Mouse (Mus musculus) hindbrain, embryonic 15.5 days (tissue): ENCODE results near the gene Ipp. TPM values are rescaled to one million over a fixed set of nuclear protein-coding genes. Genes with fewer than 3 reads are reported as not detected.
A peak's percentile ranks its signal among the peaks of the same experiment; 100 is the strongest.

Experiments used
- ATAC-seq: fragments of 200-750 bp; cut with Nextera tagmentation; 2 replicates; pipeline ENCODE4 v1.8.0; 2017; ENCODE audit warnings: low read depth, moderate number of reproducible peaks, moderate TSS enrichment; ENCODE audit not compliant: low FRiP score
- H3K27ac ChIP-seq: fragments of 300-500 bp; sonication (generic); replicated peaks from 2 replicates; pipeline ENCODE4 v1.5.1; 2015; ENCODE audit warnings: mild to moderate bottlenecking, inconsistent platforms
- H3K27me3 ChIP-seq: fragments of 300-500 bp; sonication (generic); 2 replicates; pipeline ENCODE4 v1.6.1; 2015; ENCODE audit warnings: control low read depth, inconsistent platforms
- H3K36me3 ChIP-seq: fragments of 300-500 bp; sonication (generic); 2 replicates; pipeline ENCODE4 v1.6.1; 2015; ENCODE audit warnings: control low read depth, inconsistent platforms
- H3K4me1 ChIP-seq: fragments of 300-500 bp; sonication (generic); replicated peaks from 2 replicates; pipeline ENCODE4 v1.6.1; 2015; ENCODE audit warnings: control low read depth, inconsistent platforms
- H3K4me2 ChIP-seq: fragments of 300-500 bp; sonication (generic); 2 replicates; pipeline ENCODE4 v1.6.1; 2015; ENCODE audit warnings: moderate library complexity, mild to moderate bottlenecking, inconsistent platforms
- H3K4me3 ChIP-seq: fragments of 300-500 bp; sonication (generic); 2 replicates; pipeline ENCODE4 v1.5.1; 2015; ENCODE audit warnings: mild to moderate bottlenecking, inconsistent platforms
- H3K9ac ChIP-seq: fragments of 300-500 bp; sonication (generic); 2 replicates; pipeline ENCODE4 v1.6.1; 2015; ENCODE audit warnings: inconsistent platforms
- H3K9me3 ChIP-seq: fragments of 300-500 bp; sonication (generic); 2 replicates; pipeline ENCODE4 v1.6.1; 2016; ENCODE audit warnings: control low read depth, inconsistent platforms
- WGBS: fragments of 180-500 bp; shearing (Covaris S2); methylation state at CpG from one replicate; pipeline ENCODE4 v1.1.7; 2015; 5-methylcytosine and 5-hydroxymethylcytosine counted together
- polyA plus RNA-seq: library from polyadenylated mRNA; unstranded; fragments of >200 nt; fragmentation: Nextera tagmentation; extraction: Ambion mirVana; gene quantifications from 2 replicates; pipeline ENCODE4 v1.2.1, GENCODE M21; 2015

Gene Ipp
- polyA plus RNA-seq, 1 experiment from 2014 or later, result 12.0 TPM

DNA sequence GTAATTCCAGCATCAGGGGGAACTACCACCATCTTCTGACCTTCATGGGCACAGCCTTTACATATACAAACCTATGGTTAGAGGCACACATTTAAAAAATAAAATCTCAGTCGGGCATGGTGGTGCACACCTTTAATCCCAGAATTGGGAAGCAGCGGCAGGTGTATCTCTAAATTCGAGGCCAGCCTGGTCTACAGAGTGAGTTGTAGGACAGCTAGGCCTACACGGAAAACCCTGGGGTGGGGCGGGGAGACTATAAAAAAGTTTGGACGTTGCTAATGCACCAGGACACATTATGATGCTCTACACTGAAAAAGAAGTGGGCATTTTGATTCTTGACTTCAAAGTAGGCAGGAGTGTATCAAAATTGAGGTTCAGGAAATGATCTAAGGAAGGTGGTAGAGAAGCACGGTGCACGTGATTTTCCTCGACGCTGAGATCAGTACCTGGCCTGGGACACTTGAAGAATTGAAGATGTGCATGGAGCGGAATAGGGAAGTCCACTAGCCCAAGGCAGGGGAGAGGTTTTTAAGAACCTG, 394 bp upstream of the Ipp start:
- H3K4me1 ChIP-seq, result peaks cover 17% of the 10 kb centered on the region
- H3K9me3 ChIP-seq, result no peaks in the 10 kb centered on the region
- peak overlapping the region; percentile 57 for H3K9ac ChIP-seq
- peak overlapping the region; percentile 54 for H3K4me3 ChIP-seq
- ATAC-seq, result no peak; the same call in 1 of the 2 replicates
- H3K4me2 ChIP-seq, result peak overlapping the region; percentile 65
- no peaks in the 10 kb centered on the region for H3K27me3 ChIP-seq
- H3K36me3 ChIP-seq, result peaks cover 5% of the 10 kb centered on the region; the same call in 1 of the 2 replicates
- H3K27ac ChIP-seq, result peak overlapping the region; percentile 79
- WGBS, result 30% methylated on average over 11 of the region's 11 CpGs

GRCm38 (mm10) chr4:116531109-116531508, 23.8 kb downstream of the Ipp start:
- WGBS, result 69% methylated on average over 2 of the region's 2 CpGs
- H3K4me2 ChIP-seq, result no peak overlapping the region
- no peak for ATAC-seq

DNA sequence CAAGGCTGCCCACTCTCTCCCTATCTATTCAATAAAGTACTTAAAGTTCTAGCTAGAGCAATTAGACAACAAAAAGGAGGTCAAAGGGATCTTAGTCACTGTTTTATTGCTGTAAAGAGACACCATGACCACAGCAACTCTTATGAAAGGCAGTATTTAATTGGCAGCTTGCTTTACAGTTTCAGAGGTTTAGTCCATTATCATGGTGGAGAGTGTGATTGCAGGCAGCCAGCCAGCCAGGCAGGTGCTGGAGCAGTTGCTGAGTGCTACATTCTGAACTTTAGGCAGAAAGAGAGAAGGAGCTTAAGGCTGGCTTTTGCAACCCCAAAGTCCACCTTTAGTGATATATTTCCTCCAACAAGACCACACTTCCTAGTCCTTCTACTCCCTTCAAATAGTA, 29.0 kb downstream of the Ipp start:
- Histone ChIP-seq H3K4me2 (no peak overlapping the region), H3K4me3 (no peak overlapping the region), H3K27ac (no peak overlapping the region), H3K9ac (no peak overlapping the region), H3K4me1 (no peaks in the 10 kb centered on the region), H3K36me3 (peaks cover 9% of the 10 kb centered on the region), H3K27me3 (no peaks in the 10 kb centered on the region), H3K9me3 (no peaks in the 10 kb centered on the region)
- no peak for ATAC-seq

More at GRCm38 (mm10) chr4:116531109-116531508, 23.8 kb downstream of the Ipp start:
- H3K27ac ChIP-seq, result no peak overlapping the region
- no peaks in the 10 kb centered on the region for H3K9me3 ChIP-seq
- peaks cover 13% of the 10 kb centered on the region for H3K36me3 ChIP-seq
- no peaks in the 10 kb centered on the region for H3K4me1 ChIP-seq
- no peak overlapping the region for H3K9ac ChIP-seq
- H3K4me3 ChIP-seq, result no peak overlapping the region
- no peaks in the 10 kb centered on the region for H3K27me3 ChIP-seq

DNA sequence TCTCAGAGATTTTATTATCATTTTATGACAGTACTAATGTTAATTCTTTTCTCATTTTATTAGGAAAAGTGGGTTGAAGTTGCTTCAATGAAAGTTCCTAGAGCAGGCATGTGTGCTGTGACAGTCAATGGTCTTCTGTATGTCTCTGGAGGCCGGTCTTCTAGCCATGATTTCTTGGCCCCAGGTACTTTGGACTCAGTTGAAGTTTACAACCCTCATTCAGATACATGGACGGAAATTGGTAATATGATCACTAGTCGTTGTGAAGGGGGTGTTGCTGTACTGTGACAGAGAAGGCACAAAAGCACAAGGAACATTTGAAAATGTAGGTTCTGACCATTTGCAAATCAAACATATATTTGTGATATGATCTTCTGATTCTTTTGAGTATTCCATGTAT, 30.4 kb downstream of the Ipp start:
- 91% methylated on average over 3 of the region's 3 CpGs for WGBS
- H3K27me3 ChIP-seq, result no peaks in the 10 kb centered on the region
- H3K9ac ChIP-seq, result no peak overlapping the region
- H3K4me2 ChIP-seq, result no peak overlapping the region
- H3K4me1 ChIP-seq, result no peaks in the 10 kb centered on the region
- peaks cover 15% of the 10 kb centered on the region for H3K36me3 ChIP-seq
- no peak overlapping the region for H3K4me3 ChIP-seq
- no peak for ATAC-seq
- no peaks in the 10 kb centered on the region for H3K9me3 ChIP-seq
- no peak overlapping the region for H3K27ac ChIP-seq

- no peaks in the 10 kb centered on the region for H3K27me3 ChIP-seq
- H3K9ac ChIP-seq, result no peak overlapping the region
- no peaks in the 10 kb centered on the region for H3K9me3 ChIP-seq
- H3K4me2 ChIP-seq, result no peak overlapping the region
- WGBS, result 97% methylated on average over 1 of the region's 1 CpGs
- H3K36me3 ChIP-seq, result peaks cover 8% of the 10 kb centered on the region
- H3K4me1 ChIP-seq, result peaks cover 7% of the 10 kb centered on the region
- ATAC-seq, result no peak
- no peak overlapping the region for H3K4me3 ChIP-seq
- no peak overlapping the region for H3K27ac ChIP-seq
Measured at GRCm38 (mm10) chr4:116550432-116550831, 43.1 kb downstream of the Ipp start.

DNA sequence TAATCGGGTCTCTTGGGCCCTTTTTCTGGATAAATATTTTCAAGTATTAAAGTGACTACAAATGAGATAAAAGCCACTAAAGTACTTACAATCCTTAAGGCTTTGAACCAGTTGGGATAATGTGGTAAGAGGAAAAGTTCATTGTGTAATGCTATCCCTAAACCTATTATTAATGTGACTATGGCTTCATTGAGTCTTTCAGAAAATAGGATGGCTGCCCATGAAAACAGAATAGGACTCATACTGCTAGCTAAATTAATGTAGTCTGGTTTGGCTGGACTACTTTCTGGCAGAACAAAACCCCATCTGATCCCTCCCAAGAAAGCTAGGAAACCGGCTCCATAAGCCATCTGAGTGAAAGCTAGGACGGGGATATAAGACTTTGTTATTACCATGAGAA, 45.7 kb downstream of the Ipp start:
- 85% methylated on average over 3 of the region's 3 CpGs for WGBS
- no peaks in the 10 kb centered on the region for H3K9me3 ChIP-seq
- peaks cover 8% of the 10 kb centered on the region for H3K36me3 ChIP-seq
- no peak overlapping the region for H3K9ac ChIP-seq
- peaks cover 12% of the 10 kb centered on the region for H3K4me1 ChIP-seq
- no peak overlapping the region for H3K27ac ChIP-seq
- no peaks in the 10 kb centered on the region for H3K27me3 ChIP-seq
- ATAC-seq, result no peak
- H3K4me2 ChIP-seq, result no peak overlapping the region
- no peak overlapping the region for H3K4me3 ChIP-seq

GRCm38 (mm10) chr4:116555413-116556300, 48.3 kb downstream of the Ipp start, which contains the start of gene Tmem69:
Gene Tmem69, minus strand, starts transcription at chr4:116555936.
- H3K36me3 ChIP-seq, result peaks cover 8% of the 10 kb centered on the region
- H3K9ac ChIP-seq, result peak within 1 kb of the TSS; percentile 63
- H3K4me2 ChIP-seq, result peak within 1 kb of the TSS; percentile 82
- no peaks in the 10 kb centered on the region for H3K27me3 ChIP-seq
- no peak for ATAC-seq
- peaks cover 25% of the 10 kb centered on the region for H3K4me1 ChIP-seq
- H3K27ac ChIP-seq, result peak within 1 kb of the TSS; percentile 97
- H3K4me3 ChIP-seq, result peak within 1 kb of the TSS; percentile 67
- H3K9me3 ChIP-seq, result no peaks in the 10 kb centered on the region
- 5% methylated on average over 23 of the region's 23 CpGs for WGBS

GRCm38 (mm10) chr4:116556561-116557305, 49.4 kb downstream of the Ipp start:
- Histone ChIP-seq H3K36me3 (peaks cover 8% of the 10 kb centered on the region), H3K4me2 (peak overlapping the region; percentile 82), H3K4me3 (peak overlapping the region; percentile 67), H3K9ac (peak overlapping the region; percentile 63), H3K27ac (peak overlapping the region; percentile 97), H3K4me1 (peaks cover 25% of the 10 kb centered on the region), H3K9me3 (no peaks in the 10 kb centered on the region), H3K27me3 (no peaks in the 10 kb centered on the region)
- WGBS, result under 1% methylated on average over 28 of the region's 28 CpGs
- peak; percentile 96 for ATAC-seq

DNA sequence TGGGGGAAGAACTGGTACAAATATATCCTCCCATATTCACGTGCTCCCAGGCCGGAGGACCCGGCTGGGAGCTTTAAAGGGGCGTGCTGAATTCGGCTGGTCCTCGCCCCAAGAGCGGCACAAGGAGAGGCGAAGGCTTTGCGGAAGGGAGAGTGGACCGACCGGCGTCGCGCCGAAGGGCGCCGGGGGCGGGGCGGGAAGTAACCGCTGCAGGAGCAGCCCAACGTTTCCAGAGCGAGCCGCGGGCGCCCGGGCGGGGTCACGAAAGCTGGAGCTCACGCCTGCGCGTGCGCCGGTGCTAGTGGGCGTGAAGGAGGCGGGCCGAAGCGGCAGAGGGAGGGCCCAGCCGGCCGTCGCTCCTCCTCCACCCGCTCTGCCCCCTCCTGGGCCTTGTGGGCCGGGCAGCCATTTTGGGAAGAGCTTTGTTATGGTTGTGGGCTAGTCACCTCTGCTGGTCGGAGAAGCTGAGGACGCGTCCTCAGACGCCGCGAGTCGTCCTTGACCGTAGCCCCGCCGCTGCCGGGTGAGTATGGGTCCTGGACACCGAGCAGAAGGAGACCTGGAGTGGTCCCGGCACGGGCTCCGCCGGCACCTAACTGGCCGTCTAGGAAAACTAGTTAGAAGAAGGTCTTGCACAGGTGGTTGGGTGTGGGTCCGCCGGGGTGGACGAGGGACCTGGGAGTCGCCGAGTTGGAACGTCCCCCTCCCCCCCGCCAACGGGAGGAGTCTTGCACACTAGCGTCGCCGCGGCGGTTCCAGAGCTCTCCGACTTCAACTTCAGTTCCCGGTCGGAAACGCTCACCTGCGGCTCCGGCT, 50.2 kb downstream of the Ipp start, which contains the start of gene Gpbp1l1:
TSS of gene Gpbp1l1 (plus strand) at position 353 of the 816 bp plus-strand sequence.
- H3K27ac ChIP-seq, result peak within 1 kb of the TSS; percentile 97
- ATAC-seq, result peak; percentile 95
- under 1% methylated on average over 64 of the region's 78 CpGs for WGBS
- H3K9me3 ChIP-seq, result no peaks in the 10 kb centered on the region
- H3K9ac ChIP-seq, result peak within 1 kb of the TSS; percentile 63
- no peaks in the 10 kb centered on the region for H3K27me3 ChIP-seq
- H3K4me1 ChIP-seq, result peaks cover 25% of the 10 kb centered on the region
- peaks cover 8% of the 10 kb centered on the region for H3K36me3 ChIP-seq
- peak within 1 kb of the TSS; percentile 82 for H3K4me2 ChIP-seq
- H3K4me3 ChIP-seq, result peak within 1 kb of the TSS; percentile 67

GRCm38 (mm10) chr4:116558151-116558882, 51.0 kb downstream of the Ipp start:
- Histone ChIP-seq H3K27me3 (no peaks in the 10 kb centered on the region), H3K4me2 (peak overlapping the region; percentile 82), H3K4me1 (peaks cover 25% of the 10 kb centered on the region), H3K27ac (no peak overlapping the region; the same call in 1 of the 2 replicates), H3K4me3 (peak overlapping the region; percentile 67), H3K9ac (peak overlapping the region; percentile 63), H3K9me3 (no peaks in the 10 kb centered on the region), H3K36me3 (peaks cover 4% of the 10 kb centered on the region; the same call in 1 of the 2 replicates)
- no peak for ATAC-seq
- 5% methylated on average over 15 of the region's 15 CpGs for WGBS
